Mouse (Mus musculus): ENCODE data around the gene Tmem121b. TPM values are rescaled to one million over a fixed set of nuclear protein-coding genes. Genes with fewer than 3 reads are reported as not detected.

Gene Tmem121b
- polyA plus RNA-seq, 1 experiment from 2014 or later: 3.5 TPM

DNA sequence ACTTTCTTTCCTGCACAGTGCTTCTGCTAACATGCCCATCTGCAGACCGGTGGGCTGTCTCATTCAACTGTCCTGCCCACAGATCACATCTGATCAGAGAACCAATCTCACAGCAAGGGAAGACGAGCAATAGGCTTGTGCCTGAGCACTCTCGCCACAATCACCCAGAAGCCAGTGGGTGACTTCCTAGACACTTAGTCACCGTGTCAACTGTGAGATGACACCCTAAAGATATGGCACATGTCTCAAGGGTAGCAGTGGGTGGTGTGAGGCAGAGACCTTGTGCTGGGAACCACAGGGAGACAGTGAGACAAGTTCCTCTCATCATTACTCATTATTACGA lies 40.5 kb downstream of the Tmem121b start:
- no peak overlapping the region for H3K9ac ChIP-seq (ENCODE audit: low read length)
- ATAC-seq: no peak
- H3K27me3 ChIP-seq (replicated peaks; ENCODE audit: control insufficient read depth, insufficient read depth, low read length): no peaks in the 10 kb centered on the region
- no peaks in the 10 kb centered on the region for H3K4me1 ChIP-seq (ENCODE audit: control insufficient read depth, insufficient read depth, low read length)
- H3K4me3 ChIP-seq (ENCODE audit: low read depth, low read length): no peak overlapping the region
- no peak for DNase-seq (ENCODE audit: low spot score)
- H3K36me3 ChIP-seq (ENCODE audit: control insufficient read depth, insufficient read depth, low read length): no peaks in the 10 kb centered on the region
- 85% methylated on average over 5 of the region's 5 CpGs for WGBS
- no peak overlapping the region for H3K4me2 ChIP-seq (ENCODE audit: low read length)
- no peaks in the 10 kb centered on the region for H3K9me3 ChIP-seq (replicated peaks; ENCODE audit: control insufficient read depth, low read length)
- no peak overlapping the region for H3K27ac ChIP-seq (ENCODE audit: low read depth, low read length)

DNA sequence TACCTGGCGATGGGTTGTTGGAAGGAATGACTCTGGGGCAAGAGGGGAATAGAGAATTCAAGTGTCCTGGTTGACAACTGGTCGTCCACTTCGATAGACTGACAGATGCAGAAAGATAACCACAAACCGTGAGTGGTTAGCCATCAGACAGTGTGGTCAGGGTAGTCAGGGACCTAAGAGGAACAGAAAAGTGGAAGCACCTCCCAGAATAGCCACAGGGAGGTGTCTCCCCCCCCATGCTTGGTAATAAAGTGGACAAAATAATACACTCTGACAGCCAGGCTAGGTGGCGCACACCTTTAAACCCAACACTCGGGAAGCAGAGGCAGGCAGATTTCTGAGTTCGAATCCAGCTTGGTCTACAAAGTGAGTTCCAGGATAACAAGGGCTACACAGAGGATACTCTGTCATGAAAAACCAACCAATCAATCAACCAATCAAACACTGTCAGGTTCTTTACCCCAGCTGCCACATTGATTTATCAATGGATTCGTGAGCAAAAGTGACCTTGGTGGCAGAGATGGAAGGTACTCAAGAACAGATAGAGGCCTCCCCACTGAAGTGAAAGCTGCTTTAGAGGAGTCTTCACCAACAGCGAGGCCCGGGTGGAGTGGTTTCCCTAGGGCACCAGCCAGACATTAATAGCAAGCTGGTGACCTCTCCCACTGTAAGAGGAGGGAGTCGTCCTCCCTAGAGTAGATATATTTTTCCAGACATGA lies 41.1 kb downstream of the Tmem121b start:
- Histone ChIP-seq H3K36me3 (ENCODE audit: control insufficient read depth, insufficient read depth, low read length) (no peaks in the 10 kb centered on the region), H3K9me3 (replicated peaks; ENCODE audit: control insufficient read depth, low read length) (no peaks in the 10 kb centered on the region), H3K27ac (ENCODE audit: low read depth, low read length) (no peak overlapping the region), H3K4me2 (ENCODE audit: low read length) (no peak overlapping the region), H3K27me3 (replicated peaks; ENCODE audit: control insufficient read depth, insufficient read depth, low read length) (no peaks in the 10 kb centered on the region), H3K4me3 (ENCODE audit: low read depth, low read length) (no peak overlapping the region), H3K4me1 (ENCODE audit: control insufficient read depth, insufficient read depth, low read length) (no peaks in the 10 kb centered on the region), H3K9ac (ENCODE audit: low read length) (no peak overlapping the region)
- DNase-seq (ENCODE audit: low spot score) (no peak), ATAC-seq (no peak)
- WGBS: 87% methylated on average over 11 of the region's 11 CpGs

DNA sequence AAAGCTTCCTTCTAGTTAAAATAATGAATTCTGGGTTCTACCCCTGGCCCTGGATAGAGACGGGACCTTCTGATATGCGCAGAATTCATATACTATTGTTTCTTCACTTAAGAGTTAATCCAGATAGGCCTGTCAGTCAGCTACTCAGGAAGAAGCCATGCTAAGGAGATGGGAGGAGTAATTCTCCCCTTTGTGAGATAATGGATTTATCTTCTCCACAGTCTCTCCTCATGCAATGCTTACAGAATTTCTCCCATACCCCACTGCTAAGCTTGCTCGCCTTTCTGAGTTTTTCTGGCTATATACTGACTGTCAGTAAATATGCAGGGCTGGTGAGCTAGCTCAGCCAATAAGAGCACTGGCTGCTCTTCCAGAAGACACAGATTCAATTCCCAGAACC lies 43.4 kb downstream of the Tmem121b start:
- Histone ChIP-seq H3K9ac (ENCODE audit: low read length) (no peak overlapping the region), H3K27ac (ENCODE audit: low read depth, low read length) (no peak overlapping the region), H3K4me2 (ENCODE audit: low read length) (no peak overlapping the region), H3K27me3 (replicated peaks; ENCODE audit: control insufficient read depth, insufficient read depth, low read length) (no peaks in the 10 kb centered on the region), H3K4me1 (ENCODE audit: control insufficient read depth, insufficient read depth, low read length) (no peaks in the 10 kb centered on the region), H3K36me3 (ENCODE audit: control insufficient read depth, insufficient read depth, low read length) (no peaks in the 10 kb centered on the region), H3K9me3 (replicated peaks; ENCODE audit: control insufficient read depth, low read length) (no peaks in the 10 kb centered on the region), H3K4me3 (ENCODE audit: low read depth, low read length) (no peak overlapping the region)
- no peak for DNase-seq (ENCODE audit: low spot score)
- 84% methylated on average over 3 of the region's 3 CpGs for WGBS
- no peak for ATAC-seq

DNA sequence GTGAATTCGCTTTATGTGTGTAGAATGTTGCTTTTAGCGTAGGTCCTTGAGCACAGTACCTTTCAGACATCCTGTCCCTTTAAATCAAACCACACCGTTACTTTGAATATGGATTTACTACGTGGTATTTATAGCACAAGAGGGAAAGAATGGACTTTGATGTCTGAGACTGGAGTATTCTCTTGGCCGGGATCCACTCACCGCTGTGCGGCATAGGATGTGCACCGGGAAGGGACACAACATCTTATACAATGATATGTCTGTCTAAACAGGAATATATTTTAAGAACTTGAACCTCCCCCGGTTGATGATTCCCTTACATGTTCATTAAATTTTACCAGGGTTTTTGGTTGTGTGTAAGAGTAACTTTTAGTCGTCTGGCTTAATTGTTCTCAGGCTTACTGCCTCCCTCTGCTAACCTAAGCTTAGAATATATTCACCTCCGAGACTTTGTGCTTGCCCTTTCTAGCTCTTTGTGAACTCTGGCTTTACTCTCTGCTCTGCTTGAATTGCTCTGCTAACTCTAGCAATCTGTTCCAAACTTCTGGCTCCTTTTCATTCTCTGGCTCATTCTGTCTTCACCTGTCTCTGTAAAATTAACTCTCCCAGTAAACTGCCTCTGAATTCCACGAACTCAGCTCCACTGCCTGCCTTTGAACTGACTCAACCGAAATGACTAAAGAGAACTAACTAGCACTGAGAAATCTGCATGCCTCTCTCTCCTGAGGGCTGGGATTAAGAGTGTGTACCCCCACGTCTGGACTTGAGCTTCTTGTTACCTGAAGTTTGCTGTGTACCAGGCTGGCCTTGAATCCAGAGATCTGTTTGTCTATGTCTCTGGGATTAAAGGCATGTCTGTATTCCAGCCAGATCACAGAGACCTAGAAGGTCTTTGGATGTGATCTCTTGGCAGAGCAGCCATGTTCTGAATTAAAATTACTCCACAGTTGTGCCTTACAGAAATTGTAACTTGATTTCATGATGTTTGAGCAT lies 49.9 kb downstream of the Tmem121b start:
- no peak for ATAC-seq
- DNase-seq (ENCODE audit: low spot score): no peak
- Histone ChIP-seq H3K4me1 (ENCODE audit: control insufficient read depth, insufficient read depth, low read length) (no peaks in the 10 kb centered on the region), H3K4me3 (ENCODE audit: low read depth, low read length) (no peak overlapping the region), H3K9ac (ENCODE audit: low read length) (no peak overlapping the region), H3K27me3 (replicated peaks; ENCODE audit: control insufficient read depth, insufficient read depth, low read length) (no peaks in the 10 kb centered on the region), H3K9me3 (replicated peaks; ENCODE audit: control insufficient read depth, low read length) (no peaks in the 10 kb centered on the region), H3K4me2 (ENCODE audit: low read length) (no peak overlapping the region), H3K27ac (ENCODE audit: low read depth, low read length) (no peak overlapping the region), H3K36me3 (ENCODE audit: control insufficient read depth, insufficient read depth, low read length) (peaks cover 23% of the 10 kb centered on the region)
- 80% methylated on average over 14 of the region's 14 CpGs for WGBS

DNA sequence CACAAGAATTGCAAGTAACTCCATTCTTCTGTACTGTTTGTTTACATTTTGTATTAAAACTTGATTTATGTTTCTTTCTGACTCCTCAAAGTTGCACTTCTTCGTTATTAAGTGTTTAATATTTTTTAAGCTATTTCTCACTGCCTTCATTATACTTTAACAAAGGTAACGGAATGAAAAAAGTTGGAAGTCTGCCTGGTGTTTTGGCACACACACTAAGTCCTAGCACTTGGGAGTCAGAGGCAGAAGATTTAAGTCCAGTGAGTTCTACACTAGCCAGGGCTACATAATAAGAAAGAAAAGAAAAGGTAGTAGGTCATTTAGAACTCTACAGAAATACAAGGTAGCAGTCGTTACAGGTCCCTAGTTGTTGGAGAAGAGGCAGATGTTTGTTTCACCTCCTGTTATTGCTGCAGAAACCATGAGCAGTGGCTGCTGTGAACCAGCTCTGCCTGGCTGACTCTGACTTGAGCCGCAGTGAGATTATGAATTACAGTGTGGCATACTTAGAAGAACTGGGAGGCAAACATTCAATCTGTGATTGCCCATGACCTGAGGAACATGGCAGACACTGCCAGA lies 51.3 kb downstream of the Tmem121b start:
- H3K27ac ChIP-seq (ENCODE audit: low read depth, low read length): no peak overlapping the region
- H3K9ac ChIP-seq (ENCODE audit: low read length): no peak overlapping the region
- no peaks in the 10 kb centered on the region for H3K27me3 ChIP-seq (replicated peaks; ENCODE audit: control insufficient read depth, insufficient read depth, low read length)
- DNase-seq (ENCODE audit: low spot score) (no peak), ATAC-seq (no peak)
- H3K4me2 ChIP-seq (ENCODE audit: low read length): no peak overlapping the region
- WGBS: 77% methylated on average over 4 of the region's 4 CpGs
- no peak overlapping the region for H3K4me3 ChIP-seq (ENCODE audit: low read depth, low read length)
- peaks cover 27% of the 10 kb centered on the region for H3K36me3 ChIP-seq (ENCODE audit: control insufficient read depth, insufficient read depth, low read length)
- no peaks in the 10 kb centered on the region for H3K9me3 ChIP-seq (replicated peaks; ENCODE audit: control insufficient read depth, low read length)
- H3K4me1 ChIP-seq (ENCODE audit: control insufficient read depth, insufficient read depth, low read length): no peaks in the 10 kb centered on the region

Other genes with a start within 250 kb of the Tmem121b start
- gene D330020A13Rik, start 199.4 kb downstream of the Tmem121b start, polyA plus RNA-seq (2014; fragmentation: Nextera tagmentation; extraction: Ambion mirVana): not detected in 2 replicates
- gene B4galnt3, start 199.2 kb downstream of the Tmem121b start, polyA plus RNA-seq (2014; fragmentation: Nextera tagmentation; extraction: Ambion mirVana): not detected in 2 replicates
- gene Kdm5a, start 129.7 kb downstream of the Tmem121b start, polyA plus RNA-seq (2014; fragmentation: Nextera tagmentation; extraction: Ambion mirVana): 41.5 and 46.2 TPM in 2 replicates
- gene Ccdc77, start 129.4 kb downstream of the Tmem121b start, polyA plus RNA-seq (2014; fragmentation: Nextera tagmentation; extraction: Ambion mirVana): 12.3 and 14.5 TPM in 2 replicates
- 1.1 and 3.5 TPM in 2 replicates for gene Il17ra, start 30.6 kb downstream of the Tmem121b start, polyA plus RNA-seq (2014; fragmentation: Nextera tagmentation; extraction: Ambion mirVana)
- gene Hdhd5, start 37.5 kb upstream of the Tmem121b start, polyA plus RNA-seq (2014; fragmentation: Nextera tagmentation; extraction: Ambion mirVana): 9.0 and 10.4 TPM in 2 replicates
- gene Cecr2, start 172.6 kb upstream of the Tmem121b start, polyA plus RNA-seq (2014; fragmentation: Nextera tagmentation; extraction: Ambion mirVana): 5.3 and 5.6 TPM in 2 replicates

Data from forebrain, embryonic 14.5 days (tissue).